ENCODE assay signal across 9 mouse cellular contexts in genomic region chr1:155245516-155245915, GRCm38 (mm10). TPM values are rescaled to one million over a fixed set of nuclear protein-coding genes. Genes with fewer than 3 reads are reported as not detected.
DNase-seq lines count a peak whose midpoint lies in the region; ATAC-seq and TF ChIP-seq lines count a peak whose summit lies in the region.
"Had no signal": no experiment of that assay in that cellular context is flagged by ENCODE, and none has a peak within 500 bp of the region (broad histone marks: within the 10 kb centered on the region; RNA-seq: fewer than 3 reads in every experiment).

No protein-coding gene starts in this region.

- no peak for ATAC-seq in intestine, embryonic 15.5 days
- no peak for ATAC-seq in intestine, postnatal 0 days

- no peaks in the 10 kb centered on the region for H3K9me3 ChIP-seq in intestine, embryonic 15.5 days
- no peaks in the 10 kb centered on the region for H3K9me3 ChIP-seq in intestine, postnatal 0 days (ENCODE audit: control insufficient read depth)
- no peaks in the 10 kb centered on the region for H3K9me3 ChIP-seq in limb, embryonic 10.5 days (replicated peaks)

- no peak overlapping the region for H3K4me3 ChIP-seq in intestine, embryonic 15.5 days (replicated peaks)
- H3K4me3 ChIP-seq in intestine, postnatal 0 days (ENCODE audit: low read depth, low read length) = no peak overlapping the region
- H3K4me3 ChIP-seq in embryonic fibroblast, embryonic 13.5 days (ENCODE audit: insufficient read depth, low read length) = peak overlapping the region; percentile 86
- peak overlapping the region; percentile 76; the same call in 1 of the 2 replicates for H3K4me3 ChIP-seq in limb, embryonic 10.5 days
- H3K4me3 ChIP-seq in left cerebral cortex, adult 2 months = no peak overlapping the region

- peaks cover 7% of the 10 kb centered on the region; the same call in 1 of the 2 replicates for H3K4me1 ChIP-seq in intestine, embryonic 15.5 days (replicated peaks)
- H3K4me1 ChIP-seq in intestine, postnatal 0 days (replicated peaks; ENCODE audit: control insufficient read depth, insufficient read depth, low read length) = no peaks in the 10 kb centered on the region
- no peaks in the 10 kb centered on the region for H3K4me1 ChIP-seq in embryonic fibroblast, embryonic 13.5 days (ENCODE audit: control insufficient read depth, insufficient read depth, low read length)
- peaks cover 38% of the 10 kb centered on the region for H3K4me1 ChIP-seq in limb, embryonic 10.5 days

- 67% methylated on average over 7 of the region's 7 CpGs for WGBS in intestine, embryonic 15.5 days
- 76% methylated on average over 7 of the region's 7 CpGs for WGBS in intestine, postnatal 0 days
- WGBS in limb, embryonic 10.5 days = 43% methylated on average over 7 of the region's 7 CpGs

- H3K9ac ChIP-seq in intestine, embryonic 15.5 days = no peak overlapping the region
- H3K9ac ChIP-seq in intestine, postnatal 0 days (ENCODE audit: low read depth, low read length) = no peak overlapping the region

- no peak for TF ChIP-seq POLR2A in embryonic fibroblast, embryonic 13.5 days (IDR thresholded peaks at IDR 0.05; ENCODE audit: low read depth, low read length)

- H3K27ac ChIP-seq in intestine, embryonic 15.5 days = no peak overlapping the region
- no peak overlapping the region for H3K27ac ChIP-seq in intestine, postnatal 0 days (ENCODE audit: low read depth, low read length)
- H3K27ac ChIP-seq in embryonic fibroblast, embryonic 13.5 days (ENCODE audit: insufficient read depth, low read length) = peak overlapping the region; percentile 55; the same call in 1 of the 2 replicates
- H3K27ac ChIP-seq in limb, embryonic 10.5 days = 0 out of 2 replicates have a peak overlapping the region, but pooled peaks have one; percentile 96
- no peak overlapping the region for H3K27ac ChIP-seq in left cerebral cortex, adult 2 months
- H3K27ac ChIP-seq: macrophage had no signal

- no peak for TF ChIP-seq CTCF in intestine, postnatal 0 days (IDR thresholded peaks at IDR 0.05; ENCODE audit: low read depth)
- no peak for TF ChIP-seq CTCF in embryonic fibroblast, embryonic 13.5 days (IDR thresholded peaks at IDR 0.05; ENCODE audit: borderline replicate concordance, insufficient read depth, low read length)
- TF ChIP-seq CTCF in left cerebral cortex, adult 2 months (IDR thresholded peaks at IDR 0.05) = no peak

- peaks cover 13% of the 10 kb centered on the region for H3K27me3 ChIP-seq in intestine, embryonic 15.5 days (replicated peaks)
- H3K27me3 ChIP-seq in intestine, postnatal 0 days (replicated peaks; ENCODE audit: control insufficient read depth, insufficient read depth, low read length) = peaks cover 24% of the 10 kb centered on the region
- 0 out of 2 replicates have a peak, but pooled peaks cover 19% of the 10 kb centered on the region for H3K27me3 ChIP-seq in limb, embryonic 10.5 days (ENCODE audit: low read depth, poor library complexity, severe bottlenecking)

- peak; percentile 33 for DNase-seq in ZHBTc4 (ENCODE audit: low read depth, low spot score)
- no peak for DNase-seq in limb, embryonic 10.5 days (ENCODE audit: low spot score)
- no peak for DNase-seq in left cerebral cortex, adult 2 months (ENCODE audit: extremely low spot score in 1 of 2, low spot score in 2 of 2)
- DNase-seq in thymus, postnatal 0 days (ENCODE audit: low spot score) = no peak
- DNase-seq: right cerebral cortex, postnatal 4 days had no signal

- no peaks in the 10 kb centered on the region for H3K36me3 ChIP-seq in intestine, embryonic 15.5 days
- H3K36me3 ChIP-seq in intestine, postnatal 0 days (ENCODE audit: control insufficient read depth, insufficient read depth) = no peaks in the 10 kb centered on the region
- H3K36me3 ChIP-seq in limb, embryonic 10.5 days = peaks cover 17% of the 10 kb centered on the region

- intact Hi-C loops in left cerebral cortex, adult 2 months (cut with DNase I) = no loop called here

- 0 out of 2 replicates have a peak overlapping the region, but pooled peaks have one; percentile 87 for H3K4me2 ChIP-seq in intestine, embryonic 15.5 days (replicated peaks)
- no peak overlapping the region for H3K4me2 ChIP-seq in intestine, postnatal 0 days (replicated peaks; ENCODE audit: low read depth)

RNA-seq across cellular contexts. Expression of gene BC034090, which starts 1.3 kb away (rescaled TPM):
- polyA plus RNA-seq in intestine, embryonic 15.5 days (2015; fragmentation: Nextera tagmentation; extraction: Ambion mirVana) = 1.7 and 2.2 TPM in 2 replicates
- 1.0 and 1.3 TPM in 2 replicates for polyA plus RNA-seq in intestine, postnatal 0 days (2015; fragmentation: Nextera tagmentation; extraction: Ambion mirVana)
- polyA plus RNA-seq in embryonic fibroblast, embryonic 13.5 days (2011; ENCODE audit: insufficient read length, low read depth, missing spikeins) = 21.4 and 25.1 TPM in 2 replicates
- 5.2 and 6.8 TPM in 2 replicates for polyA plus RNA-seq in limb, embryonic 10.5 days (2016; fragmentation: Nextera tagmentation; extraction: Ambion mirVana)
- 10 to 100 TPM in 1 of 2 experiments, 1 to 10 TPM in 1; 9.9 to 14.7 TPM for total RNA-seq in left cerebral cortex, adult 2 months (2021)
- polyA plus RNA-seq in thymus, postnatal 0 days (2015; fragmentation: Nextera tagmentation; extraction: Ambion mirVana) = 2.3 and 2.8 TPM in 2 replicates
- polyA plus RNA-seq: macrophage had no signal

Comparison
In these comparisons a context has a peak if more than half of its experiments do, and no peak if none do; other contexts are left out.
1. H3K27ac ChIP-seq: peak in embryonic fibroblast, embryonic 13.5 days (single experiment) and limb, embryonic 10.5 days (single experiment); none in intestine, embryonic 15.5 days (single experiment), intestine, postnatal 0 days (single experiment) and left cerebral cortex, adult 2 months (single experiment).
2. H3K4me3 ChIP-seq: peak in embryonic fibroblast, embryonic 13.5 days (single experiment) and limb, embryonic 10.5 days (single experiment); none in intestine, embryonic 15.5 days (single experiment), intestine, postnatal 0 days (single experiment) and left cerebral cortex, adult 2 months (single experiment).